Mouse (Mus musculus) myocyte (in vitro differentiated cells): Measurements from ENCODE around the gene Gm10518.

Experiments used
- E2F4 ChIP-seq: IDR thresholded peaks from one replicate; pipeline ENCODE4 v1.6.1; 2011; ENCODE audit warnings: mild to moderate bottlenecking, control low read depth, moderate library complexity; ENCODE audit not compliant: insufficient read depth
- MYOD1 ChIP-seq, 3 experiments: IDR thresholded peaks; one replicate each; pipeline ENCODE4 v1.6.1; 2011; ENCODE audit warnings: control low read depth in 2 of 3, low read depth in 2 of 3, mild to moderate bottlenecking in 2 of 3, moderate library complexity in 1 of 3; ENCODE audit not compliant: insufficient read length in 2 of 3, control insufficient read depth in 1 of 3
- MYOG ChIP-seq, 3 experiments: IDR thresholded peaks; one replicate each; pipeline ENCODE4 v1.6.1; 2011; ENCODE audit warnings: control low read depth in 2 of 3, low read depth in 2 of 3, mild to moderate bottlenecking in 2 of 3; ENCODE audit not compliant: insufficient read length in 2 of 3, control insufficient read depth in 1 of 3, insufficient read depth in 1 of 3
- POLR2A ChIP-seq: IDR thresholded peaks from one replicate; pipeline ENCODE4 v1.6.1; 2011; ENCODE audit warnings: low read depth, mild to moderate bottlenecking, control low read depth, moderate library complexity; ENCODE audit not compliant: insufficient read length
- POLR2AphosphoS2 ChIP-seq: IDR thresholded peaks from one replicate; pipeline ENCODE4 v1.6.1; 2011; ENCODE audit warnings: low read depth, control low read depth; ENCODE audit not compliant: insufficient read length
- REST ChIP-seq: IDR thresholded peaks from one replicate; pipeline ENCODE4 v1.6.1; 2011; ENCODE audit warnings: mild to moderate bottlenecking, control low read depth, moderate library complexity; ENCODE audit not compliant: insufficient read depth, insufficient read length
- TCF12 ChIP-seq: IDR thresholded peaks from one replicate; pipeline ENCODE4 v1.6.1; 2011; ENCODE audit warnings: mild to moderate bottlenecking, control low read depth; ENCODE audit not compliant: poor library complexity, insufficient read depth, severe bottlenecking
- USF1 ChIP-seq: IDR thresholded peaks from one replicate; pipeline ENCODE4 v1.6.1; 2011; ENCODE audit warnings: low read depth, mild to moderate bottlenecking, control low read depth, moderate library complexity

- no peak for TF ChIP-seq POLR2A
- no peak for TF ChIP-seq MYOD1 (IDR thresholded peaks at IDR 0.05; ENCODE audit: control insufficient read depth in 1 of 3, insufficient read length in 2 of 3, low read depth in 2 of 3)
- no peak for TF ChIP-seq MYOG (IDR thresholded peaks at IDR 0.05; ENCODE audit: control insufficient read depth in 1 of 3, insufficient read depth in 1 of 3, insufficient read length in 2 of 3, low read depth in 2 of 3)
- no peak for TF ChIP-seq REST
- TF ChIP-seq TCF12 = no peak
- no peak for TF ChIP-seq E2F4
- TF ChIP-seq POLR2AphosphoS2 = no peak
- TF ChIP-seq USF1 = no peak
Measured at GRCm38 (mm10) chr1:179787281-179787680, 15.9 kb upstream of the Gm10518 start.
